Mouse (Mus musculus): ENCODE measurements around the gene Olfr446. TPM values are rescaled to one million over a fixed set of nuclear protein-coding genes. Genes with fewer than 3 reads are reported as not detected.

The Olfr446 gene
- not detected in 2 replicates for polyA plus RNA-seq (2016; fragmentation: Nextera tagmentation; extraction: Ambion mirVana)

GRCm38 (mm10) chr6:42921077-42921476 lies at the start of gene Olfr446:
Gene Olfr446, plus strand, starts transcription at chr6:42921377.
- WGBS = 64% methylated on average over 2 of the region's 2 CpGs
- H3K9ac ChIP-seq = no peak within 1 kb of the TSS
- H3K9me3 ChIP-seq = no peaks in the 10 kb centered on the region
- no peak within 1 kb of the TSS for H3K4me2 ChIP-seq (replicated peaks)
- no peaks in the 10 kb centered on the region for H3K27me3 ChIP-seq (replicated peaks)
- H3K36me3 ChIP-seq = no peaks in the 10 kb centered on the region
- H3K4me1 ChIP-seq = no peaks in the 10 kb centered on the region
- no peak within 1 kb of the TSS for H3K27ac ChIP-seq
- no peak within 1 kb of the TSS for H3K4me3 ChIP-seq
- ATAC-seq (ENCODE audit: low FRiP score, low read depth) = no peak

GRCm38 (mm10) chr6:42876323-42876722 lies 44.9 kb upstream of the Olfr446 start:
- Histone ChIP-seq H3K4me1 (no peaks in the 10 kb centered on the region), H3K27me3 (replicated peaks) (no peaks in the 10 kb centered on the region), H3K9ac (no peak overlapping the region), H3K36me3 (no peaks in the 10 kb centered on the region), H3K4me2 (replicated peaks) (no peak overlapping the region), H3K4me3 (no peak overlapping the region), H3K27ac (no peak overlapping the region), H3K9me3 (no peaks in the 10 kb centered on the region)
- ATAC-seq (ENCODE audit: low FRiP score, low read depth) = no peak

- WGBS = 86% methylated on average over 1 of the region's 1 CpGs
- no peak for ATAC-seq (ENCODE audit: low FRiP score, low read depth)
- Histone ChIP-seq H3K4me3 (no peak within 1 kb of the TSS), H3K27me3 (replicated peaks) (no peaks in the 10 kb centered on the region), H3K9me3 (no peaks in the 10 kb centered on the region), H3K36me3 (no peaks in the 10 kb centered on the region), H3K4me2 (replicated peaks) (no peak within 1 kb of the TSS), H3K27ac (no peak within 1 kb of the TSS), H3K9ac (no peak within 1 kb of the TSS), H3K4me1 (no peaks in the 10 kb centered on the region)
Observed at GRCm38 (mm10) chr6:42890141-42890540, 31.0 kb upstream of the Olfr446 start, which contains the start of gene Olfr448. Gene Olfr448, plus strand, starts transcription at chr6:42890441.

- H3K4me3 ChIP-seq = no peak overlapping the region
Observed at GRCm38 (mm10) chr6:42900345-42900744, 20.8 kb upstream of the Olfr446 start.

GRCm38 (mm10) chr6:42908578-42908977 lies 12.6 kb upstream of the Olfr446 start, which contains the start of gene Olfr447:
Gene Olfr447, plus strand, starts transcription at chr6:42908878.
- Histone ChIP-seq H3K9ac (no peak within 1 kb of the TSS), H3K4me3 (no peak within 1 kb of the TSS), H3K4me1 (no peaks in the 10 kb centered on the region), H3K27me3 (replicated peaks) (no peaks in the 10 kb centered on the region), H3K36me3 (no peaks in the 10 kb centered on the region), H3K9me3 (no peaks in the 10 kb centered on the region), H3K4me2 (replicated peaks) (no peak within 1 kb of the TSS), H3K27ac (no peak within 1 kb of the TSS)
- ATAC-seq (ENCODE audit: low FRiP score, low read depth) = no peak

More at GRCm38 (mm10) chr6:42900345-42900744, 20.8 kb upstream of the Olfr446 start:
- no peak for ATAC-seq (ENCODE audit: low FRiP score, low read depth)
- no peaks in the 10 kb centered on the region for H3K27me3 ChIP-seq (replicated peaks)
- no peak overlapping the region for H3K9ac ChIP-seq
- H3K36me3 ChIP-seq = no peaks in the 10 kb centered on the region
- no peak overlapping the region for H3K4me2 ChIP-seq (replicated peaks)
- H3K9me3 ChIP-seq = no peaks in the 10 kb centered on the region
- 31% methylated on average over 1 of the region's 1 CpGs for WGBS
- no peak overlapping the region for H3K27ac ChIP-seq
- no peaks in the 10 kb centered on the region for H3K4me1 ChIP-seq

GRCm38 (mm10) chr6:42948767-42949166 lies 27.6 kb downstream of the Olfr446 start, which contains the start of gene Olfr444:
Gene Olfr444, plus strand, starts transcription at chr6:42949067.
- Histone ChIP-seq H3K27ac (no peak within 1 kb of the TSS), H3K27me3 (replicated peaks) (no peaks in the 10 kb centered on the region), H3K9me3 (no peaks in the 10 kb centered on the region), H3K4me2 (replicated peaks) (no peak within 1 kb of the TSS), H3K9ac (no peak within 1 kb of the TSS), H3K4me1 (no peaks in the 10 kb centered on the region), H3K4me3 (no peak within 1 kb of the TSS), H3K36me3 (no peaks in the 10 kb centered on the region)
- 89% methylated on average over 1 of the region's 1 CpGs for WGBS
- ATAC-seq (ENCODE audit: low FRiP score, low read depth) = no peak

- Histone ChIP-seq H3K36me3 (no peaks in the 10 kb centered on the region), H3K4me1 (no peaks in the 10 kb centered on the region), H3K27me3 (replicated peaks) (no peaks in the 10 kb centered on the region), H3K27ac (no peak overlapping the region), H3K9ac (no peak overlapping the region), H3K9me3 (no peaks in the 10 kb centered on the region), H3K4me3 (no peak overlapping the region), H3K4me2 (replicated peaks) (no peak overlapping the region)
- ATAC-seq (ENCODE audit: low FRiP score, low read depth) = 0 out of 2 replicates have a peak, but pooled peaks have one; percentile 50
Observed at GRCm38 (mm10) chr6:42980377-42980776, 59.2 kb downstream of the Olfr446 start.

Other genes with a start within 250 kb of the Olfr446 start
- 182 and 184 TPM in 2 replicates for gene Tcaf1, start 211.3 kb upstream of the Olfr446 start, polyA plus RNA-seq (2016; fragmentation: Nextera tagmentation; extraction: Ambion mirVana)
- gene Olfr453, start 182.0 kb upstream of the Olfr446 start, polyA plus RNA-seq (2016; fragmentation: Nextera tagmentation; extraction: Ambion mirVana) = not detected in 2 replicates
- not detected in 2 replicates for gene Olfr38, start 165.0 kb upstream of the Olfr446 start, polyA plus RNA-seq (2016; fragmentation: Nextera tagmentation; extraction: Ambion mirVana)
- not detected in 2 replicates for gene Olfr452, start 136.3 kb upstream of the Olfr446 start, polyA plus RNA-seq (2016; fragmentation: Nextera tagmentation; extraction: Ambion mirVana)
- gene Olfr450, start 109.4 kb upstream of the Olfr446 start, polyA plus RNA-seq (2016; fragmentation: Nextera tagmentation; extraction: Ambion mirVana) = not detected in 2 replicates
- not detected in 2 replicates for gene Olfr449, start 87.0 kb upstream of the Olfr446 start, polyA plus RNA-seq (2016; fragmentation: Nextera tagmentation; extraction: Ambion mirVana)
- gene Olfr448, start 30.9 kb upstream of the Olfr446 start, polyA plus RNA-seq (2016; fragmentation: Nextera tagmentation; extraction: Ambion mirVana) = not detected in 2 replicates
- not detected in 2 replicates for gene Olfr447, start 12.5 kb upstream of the Olfr446 start, polyA plus RNA-seq (2016; fragmentation: Nextera tagmentation; extraction: Ambion mirVana)
- not detected in 2 replicates for gene Olfr444, start 27.7 kb downstream of the Olfr446 start, polyA plus RNA-seq (2016; fragmentation: Nextera tagmentation; extraction: Ambion mirVana)
- gene Olfr441, start 185.0 kb downstream of the Olfr446 start, polyA plus RNA-seq (2016; fragmentation: Nextera tagmentation; extraction: Ambion mirVana) = not detected in 2 replicates
- gene Olfr237-ps1, start 225.2 kb downstream of the Olfr446 start, polyA plus RNA-seq (2016; fragmentation: Nextera tagmentation; extraction: Ambion mirVana) = not detected in 2 replicates
- not detected in 2 replicates for gene Olfr437, start 241.9 kb downstream of the Olfr446 start, polyA plus RNA-seq (2016; fragmentation: Nextera tagmentation; extraction: Ambion mirVana)

Measured in neural tube, embryonic 12.5 days (tissue).